27 mouse cellular contexts compared by ENCODE assay signal in the genomic region with DNA sequence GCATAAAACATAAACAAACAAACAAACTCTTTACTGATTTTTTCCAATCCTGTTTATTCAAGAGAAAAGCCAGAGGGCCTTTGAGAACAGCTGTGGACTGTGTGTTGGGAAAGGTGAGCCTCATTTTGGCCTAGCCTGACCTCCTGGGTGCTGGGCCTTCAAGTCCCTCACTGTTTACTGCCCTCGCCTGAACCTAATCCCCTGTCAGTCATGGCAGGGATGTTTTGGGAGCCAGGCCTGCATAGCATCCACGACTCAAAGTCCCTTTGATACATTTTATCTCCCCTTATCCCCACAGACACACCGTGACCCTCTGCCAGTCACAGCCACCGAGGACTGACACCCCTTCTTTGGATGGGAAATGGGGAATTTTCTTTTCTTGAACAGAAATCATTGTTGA.
DNase-seq lines count a peak whose midpoint lies in the region; ATAC-seq lines count a peak whose summit lies in the region.
"Had no signal": no experiment of that assay in that cellular context is flagged by ENCODE, and none has a peak within 500 bp of the region (broad histone marks: within the 10 kb centered on the region; RNA-seq: fewer than 3 reads in every experiment).

No protein-coding gene starts in this region.

- ATAC-seq in midbrain, embryonic 15.5 days (replicated peaks): no peak
- ATAC-seq: forebrain, embryonic 14.5 days; intestine, embryonic 15.5 days; Patski had no signal

- peak overlapping the region; percentile 81 for H3K27ac ChIP-seq in midbrain, embryonic 10.5 days (replicated peaks)
- no peak overlapping the region for H3K27ac ChIP-seq in midbrain, embryonic 15.5 days
- peak overlapping the region; percentile 19; the same call in 1 of the 2 replicates for H3K27ac ChIP-seq in embryonic facial prominence, embryonic 10.5 days (replicated peaks)
- H3K27ac ChIP-seq: heart, embryonic 10.5 days; heart, embryonic 13.5 days; hindbrain, embryonic 12.5 days; hindbrain, embryonic 15.5 days; intestine, embryonic 15.5 days had no signal

- H3K4me3 ChIP-seq in midbrain, embryonic 10.5 days: no peak overlapping the region
- no peak overlapping the region for H3K4me3 ChIP-seq in midbrain, embryonic 15.5 days
- no peak overlapping the region for H3K4me3 ChIP-seq in embryonic facial prominence, embryonic 10.5 days
- H3K4me3 ChIP-seq: heart, embryonic 10.5 days; heart, embryonic 13.5 days; hindbrain, embryonic 12.5 days; hindbrain, embryonic 15.5 days; intestine, embryonic 15.5 days had no signal

- peaks cover 8% of the 10 kb centered on the region for H3K27me3 ChIP-seq in midbrain, embryonic 10.5 days (ENCODE audit: low read depth, poor library complexity, severe bottlenecking)
- no peaks in the 10 kb centered on the region for H3K27me3 ChIP-seq in midbrain, embryonic 15.5 days (replicated peaks)
- H3K27me3 ChIP-seq in embryonic facial prominence, embryonic 10.5 days (replicated peaks; ENCODE audit: low read depth, poor library complexity, severe bottlenecking): no peaks in the 10 kb centered on the region
- H3K27me3 ChIP-seq: CH12.LX; heart, embryonic 13.5 days; intestine, embryonic 15.5 days; Patski had no signal

- no peaks in the 10 kb centered on the region for H3K36me3 ChIP-seq in midbrain, embryonic 10.5 days
- H3K36me3 ChIP-seq in midbrain, embryonic 15.5 days (replicated peaks): no peaks in the 10 kb centered on the region
- H3K36me3 ChIP-seq in embryonic facial prominence, embryonic 10.5 days (replicated peaks): no peaks in the 10 kb centered on the region
- H3K36me3 ChIP-seq: G1E; heart, embryonic 10.5 days; heart, embryonic 13.5 days; hindbrain, embryonic 12.5 days; hindbrain, embryonic 15.5 days; intestine, embryonic 15.5 days had no signal

- no peak overlapping the region for H3K4me2 ChIP-seq in midbrain, embryonic 15.5 days
- H3K4me2 ChIP-seq: heart, embryonic 13.5 days; hindbrain, embryonic 12.5 days; hindbrain, embryonic 15.5 days; intestine, embryonic 15.5 days had no signal

- H3K9me3 ChIP-seq in midbrain, embryonic 10.5 days (replicated peaks): no peaks in the 10 kb centered on the region
- H3K9me3 ChIP-seq in midbrain, embryonic 15.5 days: no peaks in the 10 kb centered on the region
- H3K9me3 ChIP-seq in embryonic facial prominence, embryonic 10.5 days: no peaks in the 10 kb centered on the region
- H3K9me3 ChIP-seq: heart, embryonic 10.5 days; heart, embryonic 13.5 days; hindbrain, embryonic 12.5 days; hindbrain, embryonic 15.5 days; intestine, embryonic 15.5 days had no signal

- WGBS in midbrain, embryonic 10.5 days: 10% methylated on average over 4 of the region's 4 CpGs
- 19% methylated on average over 4 of the region's 4 CpGs for WGBS in midbrain, embryonic 15.5 days
- 15% methylated on average over 4 of the region's 4 CpGs for WGBS in embryonic facial prominence, embryonic 10.5 days

- H3K9ac ChIP-seq in midbrain, embryonic 15.5 days: no peak overlapping the region
- H3K9ac ChIP-seq: heart, embryonic 13.5 days; hindbrain, embryonic 12.5 days; hindbrain, embryonic 15.5 days; intestine, embryonic 15.5 days had no signal

- peak; percentile 41 for DNase-seq in embryo, embryonic 10.5 days (ENCODE audit: low spot score)
- DNase-seq in embryo, embryonic 9.5 days (ENCODE audit: extremely low spot score): no peak
- peak; percentile 64 for DNase-seq in midbrain, embryonic 10.5 days (ENCODE audit: low spot score)
- DNase-seq in embryonic facial prominence, embryonic 10.5 days (ENCODE audit: low spot score): no peak
- no peak for DNase-seq in heart, adult 8-10 months (ENCODE audit: low spot score)
- DNase-seq: adrenal gland, adult 2 months; adrenal gland, postnatal 14 days; B cell, adult 2 months; cerebellum, adult 11 months; cerebellum, adult 2 months; cerebellum, adult 9-11 months; cerebellum, postnatal 25 days; gastrocnemius, postnatal 25 days; heart, adult 18-20 months; heart, postnatal 14 days; heart, postnatal 4 days; kidney, adult 11 months had no signal

- peaks cover 38% of the 10 kb centered on the region for H3K4me1 ChIP-seq in midbrain, embryonic 10.5 days
- H3K4me1 ChIP-seq in midbrain, embryonic 15.5 days: peaks cover 11% of the 10 kb centered on the region
- H3K4me1 ChIP-seq in embryonic facial prominence, embryonic 10.5 days: peaks cover 40% of the 10 kb centered on the region
- H3K4me1 ChIP-seq: intestine, embryonic 15.5 days had no signal

Comparison
In these comparisons a context has a peak if more than half of its experiments do, and no peak if none do; other contexts are left out.
1. DNase-seq: peak in embryo, embryonic 10.5 days (single experiment) and midbrain, embryonic 10.5 days (single experiment); none in embryo, embryonic 9.5 days (single experiment), embryonic facial prominence, embryonic 10.5 days (single experiment) and heart, adult 8-10 months (single experiment).